Mouse (Mus musculus): ENCODE results near the gene Lipc.

The Lipc gene

DNA sequence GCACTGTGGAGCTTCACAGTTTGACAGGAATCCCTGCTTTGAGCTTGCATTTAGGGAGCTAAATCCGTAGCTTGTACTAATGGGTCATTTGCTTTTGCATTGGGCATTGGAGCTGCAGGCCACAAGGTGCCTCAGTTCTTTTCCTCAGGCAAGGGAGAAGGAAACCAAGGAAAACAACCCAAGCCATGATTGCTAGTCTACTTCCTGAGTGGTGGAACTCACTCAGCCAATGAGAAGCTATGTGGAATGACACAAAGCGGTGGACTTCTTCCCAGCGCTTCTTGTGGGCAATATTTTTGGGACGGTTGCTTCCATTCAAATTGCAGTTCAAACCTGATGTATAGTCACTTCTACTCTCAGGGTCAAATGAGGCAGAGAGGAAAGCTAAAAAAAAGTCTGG, at the start of gene Lipc:
Lipc (minus strand) TSS at position 101 of the 400 bp plus-strand sequence.
- no peak for DNase-seq

DNA sequence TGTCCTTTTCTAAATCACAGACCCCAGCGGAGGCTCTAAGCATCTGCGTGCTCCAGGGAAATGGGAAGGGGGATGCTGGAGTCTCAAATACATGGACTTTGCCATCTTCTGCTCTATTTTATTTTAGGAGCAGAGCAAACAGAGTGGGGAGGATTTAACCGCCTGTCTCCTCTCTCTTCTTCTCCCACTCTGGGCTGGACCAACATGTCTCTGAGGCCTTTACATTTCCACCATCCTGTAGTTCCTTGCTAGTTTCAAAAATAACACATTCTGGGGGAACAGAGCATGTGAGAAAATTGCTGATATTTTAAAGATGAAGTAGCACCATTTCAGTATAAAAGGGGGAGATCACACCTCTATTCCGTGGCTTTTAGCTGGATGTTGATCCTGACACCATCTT, 47.1 kb upstream of the Lipc start:
- no peak for DNase-seq

DNA sequence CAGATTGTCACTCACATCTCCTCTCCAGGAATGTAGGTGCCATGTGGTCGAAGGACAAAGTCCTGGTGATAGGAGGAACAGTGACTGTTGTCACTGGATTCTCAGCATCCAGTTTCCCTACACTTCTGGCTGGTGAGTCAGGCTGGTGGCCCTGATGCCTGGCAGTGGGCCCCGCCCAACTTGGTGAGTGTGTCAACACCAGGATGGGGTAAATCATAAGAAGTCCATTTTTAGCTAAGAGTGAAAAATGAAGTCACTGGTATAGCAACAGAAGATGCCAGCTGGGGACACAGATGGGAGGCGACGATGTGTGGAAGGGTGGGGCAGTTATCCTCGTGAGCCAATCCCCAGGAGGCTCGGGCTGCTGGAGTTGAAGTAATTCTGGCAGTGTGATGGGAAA, 46.7 kb upstream of the Lipc start:
- DNase-seq = no peak

DNA sequence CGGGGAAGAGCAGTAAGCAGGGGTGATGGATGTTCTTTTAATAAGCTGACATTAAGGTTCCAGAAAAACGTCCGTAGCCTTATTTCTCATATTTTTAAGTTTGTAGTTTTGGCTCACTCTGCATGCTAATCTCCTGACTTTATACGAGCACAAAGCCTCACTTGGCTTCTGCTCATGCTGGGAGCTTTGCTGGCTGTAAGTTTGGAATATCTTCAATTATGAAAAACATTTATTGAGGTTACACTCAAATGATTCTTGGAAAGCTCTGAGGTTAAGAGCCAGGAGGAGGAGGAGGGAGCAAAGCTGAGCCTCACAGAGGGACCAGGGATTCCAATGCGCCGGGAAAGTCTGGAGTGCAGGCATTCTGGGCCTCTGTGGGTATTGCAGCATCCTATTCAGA, 41.3 kb upstream of the Lipc start:
- peak; percentile 7 for DNase-seq

DNA sequence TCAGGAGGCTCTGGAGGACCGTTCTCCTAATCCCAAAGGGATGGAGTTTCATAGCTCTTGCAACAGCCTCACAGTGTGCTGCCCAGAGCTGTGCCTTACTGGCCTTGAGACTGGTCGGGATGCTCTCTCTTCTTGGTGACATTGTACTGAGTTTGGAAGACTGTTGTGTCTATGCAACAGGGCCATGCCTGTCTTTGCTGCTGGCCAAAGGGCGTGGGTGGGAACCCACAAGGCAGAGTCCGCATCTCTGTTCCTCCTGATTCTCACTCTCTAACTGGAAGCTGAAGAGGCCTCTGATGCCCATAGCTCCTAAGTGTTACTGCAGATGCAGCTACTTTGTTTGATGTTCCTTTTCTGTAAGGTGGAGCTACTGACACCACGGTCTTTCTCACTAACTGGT, 39.4 kb upstream of the Lipc start:
- DNase-seq = no peak

DNA sequence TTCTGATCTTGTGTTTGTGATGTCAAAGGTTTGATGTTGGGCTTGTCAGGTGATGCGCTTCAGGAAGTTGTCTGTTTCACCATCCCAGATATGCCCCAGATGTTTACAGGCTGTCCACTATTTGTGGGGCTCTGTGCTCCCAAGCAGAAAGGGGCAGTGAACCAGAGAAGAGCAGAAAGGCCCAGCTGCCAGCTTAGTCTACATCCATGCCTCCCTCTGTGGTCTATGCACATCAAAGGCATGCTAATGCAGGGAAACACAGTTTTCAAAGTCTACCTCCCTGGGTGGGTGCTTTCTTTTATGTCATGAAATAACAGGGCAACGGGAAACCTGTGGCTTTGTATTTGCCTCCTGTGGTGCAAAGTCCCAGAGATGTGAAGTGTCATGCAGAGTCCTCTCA, 35.2 kb upstream of the Lipc start:
- no peak for DNase-seq

DNA sequence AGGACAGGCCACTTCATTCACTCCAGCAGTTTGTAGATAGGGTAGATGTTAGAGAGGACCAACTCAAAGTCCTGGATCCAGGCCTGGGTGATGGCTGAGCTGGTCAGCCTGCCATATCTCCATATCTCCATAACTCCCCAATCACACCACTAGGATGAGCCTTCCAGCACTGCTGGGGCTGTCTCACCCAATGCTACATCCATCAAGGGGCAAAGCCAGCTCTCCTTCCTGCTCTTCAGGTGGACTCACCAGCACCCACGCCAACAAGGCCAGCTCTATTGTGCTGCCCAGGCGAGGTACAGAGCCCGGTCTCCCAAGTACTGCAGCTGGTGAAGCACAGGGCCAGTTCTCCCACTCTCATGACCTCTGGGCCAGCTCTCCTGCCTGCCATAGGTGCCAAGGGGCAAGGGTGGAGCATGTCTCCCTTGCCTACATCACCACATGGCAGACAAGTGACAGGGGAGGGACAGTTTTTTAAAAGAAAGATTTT, 31.0 kb upstream of the Lipc start:
- DNase-seq = no peak

DNA sequence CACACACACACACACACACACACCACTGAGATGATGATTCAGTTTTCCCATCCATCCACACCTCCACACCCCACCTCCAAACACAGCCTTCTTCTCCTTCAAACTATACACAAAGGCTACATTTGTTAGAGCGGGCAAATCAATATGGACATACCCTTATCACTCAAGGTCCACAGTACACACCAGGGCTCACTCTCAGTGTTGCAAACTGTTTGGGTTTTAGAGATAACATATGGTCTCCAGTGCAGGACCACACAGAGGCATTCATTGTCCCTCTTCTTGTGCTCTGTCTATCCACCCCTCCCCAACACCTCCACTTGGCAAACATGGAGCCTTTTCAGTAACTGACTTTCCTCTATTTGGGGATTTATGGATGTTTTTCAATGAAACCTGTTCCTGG, 29.7 kb upstream of the Lipc start:
- DNase-seq = no peak

DNA sequence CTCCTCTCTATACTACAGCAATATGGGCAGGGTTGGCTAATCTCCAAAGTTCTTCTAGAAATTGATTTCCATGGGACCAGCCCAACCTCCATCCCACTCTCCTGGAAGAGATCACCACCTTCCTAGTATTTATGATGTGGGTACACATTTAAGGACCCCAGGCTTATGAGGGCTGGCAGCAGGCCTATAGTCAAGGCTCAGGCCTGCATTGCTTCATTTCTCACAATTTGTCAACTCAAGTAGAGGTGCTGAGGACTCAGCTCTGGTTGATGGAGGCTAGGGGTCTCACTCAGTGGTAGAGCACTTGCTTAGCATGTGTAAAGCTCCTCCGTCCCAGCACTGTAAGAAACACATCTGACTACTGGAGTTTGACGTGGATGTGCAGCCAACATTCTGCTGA, 27.6 kb upstream of the Lipc start:
- DNase-seq = no peak

DNA sequence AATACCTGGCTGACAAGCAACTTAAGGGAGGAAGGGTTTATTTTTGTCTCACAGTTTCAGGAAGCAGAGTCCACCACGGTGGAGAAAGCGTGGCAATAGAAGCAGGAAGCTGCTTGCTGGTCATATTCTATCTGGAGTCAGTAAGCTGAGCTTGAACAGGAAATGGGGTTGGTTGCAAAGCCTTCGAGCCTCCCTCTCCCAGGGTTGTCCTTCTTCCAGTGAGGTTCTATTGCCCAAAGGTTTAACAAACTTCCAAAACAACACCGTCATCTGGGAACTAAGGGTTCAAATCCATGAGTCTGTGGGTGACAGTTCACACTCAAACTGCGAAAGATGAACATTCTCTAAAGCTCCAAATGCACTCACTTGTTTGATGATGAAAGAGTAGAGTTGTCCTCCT, 27.1 kb upstream of the Lipc start:
- no peak for DNase-seq

DNA sequence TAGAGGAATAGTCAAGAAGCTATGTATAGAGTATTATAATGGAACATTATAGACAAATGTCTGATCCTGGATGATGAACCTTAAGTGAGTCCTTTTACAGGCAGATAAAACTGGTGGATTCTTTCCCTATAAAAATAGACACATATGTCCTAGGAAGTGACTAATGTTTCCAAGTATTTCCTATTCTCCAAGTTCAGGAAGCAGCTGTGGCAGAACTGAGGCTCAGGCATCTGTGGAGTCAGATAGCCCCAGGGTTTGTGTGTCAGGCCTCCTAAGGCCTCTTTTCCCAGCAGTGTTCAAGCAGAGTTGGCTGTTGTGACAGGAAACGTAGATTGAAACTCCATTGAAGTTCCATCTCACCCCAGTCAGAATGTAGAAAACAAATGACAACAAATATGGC, 25.4 kb upstream of the Lipc start:
- DNase-seq = peak; percentile 43

DNA sequence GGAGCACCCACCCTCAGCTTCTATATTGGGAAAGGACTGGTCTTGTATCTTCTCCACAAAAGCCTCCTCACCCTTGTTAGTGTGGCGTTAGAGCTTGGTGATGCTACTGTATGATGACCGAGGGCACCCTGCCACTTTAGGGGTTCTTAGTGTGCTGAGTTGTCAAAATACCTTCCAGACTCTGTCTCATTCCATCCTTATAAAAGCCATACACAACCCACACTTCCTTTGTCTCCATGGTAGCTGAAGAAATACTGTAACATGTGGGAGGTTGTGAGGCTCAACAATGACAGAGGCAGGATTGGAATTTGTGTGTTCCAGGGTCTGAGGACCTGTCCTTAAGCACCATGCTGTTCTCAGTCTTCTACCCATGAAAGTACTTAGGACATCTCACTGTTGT, 23.9 kb upstream of the Lipc start:
- no peak for DNase-seq

DNA sequence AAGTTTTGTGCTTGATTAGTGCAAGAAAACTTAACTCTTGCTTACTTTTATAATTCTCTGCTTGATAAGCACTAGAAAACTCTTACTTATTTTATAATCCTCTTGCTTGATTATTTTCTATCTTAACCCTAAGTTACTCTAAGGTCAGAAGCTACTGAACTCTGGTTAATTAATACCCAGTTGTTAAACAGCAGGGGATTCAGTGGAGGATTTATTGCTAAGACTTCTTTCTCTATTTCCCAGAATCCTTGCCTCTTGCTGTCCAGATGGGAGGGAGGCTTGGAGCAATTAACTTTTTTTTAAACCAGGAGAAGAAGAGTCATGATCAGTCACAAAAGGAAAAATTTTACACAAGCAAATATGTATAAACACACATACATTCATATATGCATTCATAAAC, 21.3 kb upstream of the Lipc start:
- DNase-seq = no peak

DNA sequence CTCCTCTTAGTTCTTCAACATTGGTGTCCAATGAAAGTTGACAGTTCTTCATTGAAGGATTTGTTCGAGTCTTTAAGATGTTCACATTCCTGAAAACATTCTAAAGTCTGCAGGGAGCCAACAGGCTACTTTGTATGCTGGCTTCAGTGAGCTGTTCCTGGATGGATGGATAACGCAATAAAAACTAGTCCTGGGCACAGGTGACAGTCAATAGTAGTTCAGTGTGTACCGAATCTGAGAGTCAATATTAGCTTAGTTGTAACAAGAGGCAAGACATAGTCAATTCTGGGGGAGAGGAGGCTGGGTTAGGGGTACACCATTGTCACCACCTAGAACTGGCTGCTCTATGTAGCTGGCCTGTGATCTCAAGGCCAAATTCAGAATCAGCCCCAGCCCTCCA, 17.2 kb upstream of the Lipc start:
- DNase-seq = no peak

DNA sequence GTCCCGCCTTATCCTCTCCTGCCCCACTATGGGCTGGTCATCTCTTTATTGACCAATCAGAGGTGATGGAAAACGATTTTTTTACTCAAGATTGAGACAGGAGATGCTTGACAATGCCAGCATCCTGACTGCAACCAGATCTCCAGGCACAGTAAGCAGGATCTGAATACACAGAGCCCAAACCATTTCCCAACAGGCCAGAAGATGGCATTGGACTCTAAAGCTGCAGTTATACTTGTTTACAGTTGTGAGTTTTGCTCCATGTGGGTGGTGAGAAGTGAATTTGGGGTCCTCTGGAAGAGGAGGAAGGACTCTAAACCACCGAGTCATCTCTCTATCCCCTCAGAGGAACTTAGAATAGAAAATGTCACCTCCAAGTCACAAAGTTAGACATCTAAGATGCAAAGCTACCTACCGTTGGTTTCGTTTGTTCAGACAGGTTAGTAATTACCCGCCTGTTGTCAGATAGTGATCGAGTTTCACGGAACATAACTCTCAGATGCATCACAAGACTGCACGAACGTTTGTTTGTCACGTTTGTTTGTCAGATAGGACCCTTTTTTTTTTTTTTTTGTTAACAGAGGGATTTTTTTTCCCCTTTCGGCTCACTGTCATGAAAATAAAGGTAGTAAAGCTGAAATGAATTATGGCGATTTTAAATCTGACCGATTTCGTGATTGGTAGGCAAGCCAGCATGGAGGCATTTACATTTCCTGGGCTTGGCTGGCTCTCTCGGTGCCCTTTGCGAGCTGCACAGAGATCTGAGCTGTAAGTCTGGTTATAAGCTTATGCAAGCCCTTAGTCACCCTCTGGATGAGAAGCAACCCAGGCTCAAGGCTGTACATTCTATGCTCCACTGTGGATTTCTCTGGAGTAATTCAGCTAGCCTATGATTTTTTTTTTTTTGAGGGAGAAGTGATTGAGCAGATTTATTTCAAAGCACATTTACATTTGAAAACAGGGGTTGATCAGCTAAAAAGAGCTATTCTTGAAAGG, 14.3 kb upstream of the Lipc start:
- no peak for DNase-seq

DNA sequence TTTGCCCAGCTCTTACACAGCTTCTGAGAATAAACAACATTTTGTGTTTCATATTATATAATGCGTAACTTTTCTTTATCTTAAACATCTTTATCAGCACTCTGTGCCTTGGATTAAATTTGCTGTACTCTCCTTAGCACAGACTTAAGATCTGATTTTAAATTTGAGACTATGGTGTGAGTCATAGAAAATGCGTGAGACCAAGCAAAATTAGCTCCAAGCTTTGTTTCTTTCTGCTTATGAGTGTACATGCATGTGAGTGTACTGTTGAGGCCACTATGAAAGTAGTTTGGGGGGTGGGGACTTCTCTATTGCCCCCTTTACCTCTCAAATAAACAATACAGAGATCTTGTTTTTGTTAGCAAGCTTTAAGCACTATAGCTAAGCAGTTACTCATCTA, 13.4 kb upstream of the Lipc start:
- DNase-seq = no peak

DNA sequence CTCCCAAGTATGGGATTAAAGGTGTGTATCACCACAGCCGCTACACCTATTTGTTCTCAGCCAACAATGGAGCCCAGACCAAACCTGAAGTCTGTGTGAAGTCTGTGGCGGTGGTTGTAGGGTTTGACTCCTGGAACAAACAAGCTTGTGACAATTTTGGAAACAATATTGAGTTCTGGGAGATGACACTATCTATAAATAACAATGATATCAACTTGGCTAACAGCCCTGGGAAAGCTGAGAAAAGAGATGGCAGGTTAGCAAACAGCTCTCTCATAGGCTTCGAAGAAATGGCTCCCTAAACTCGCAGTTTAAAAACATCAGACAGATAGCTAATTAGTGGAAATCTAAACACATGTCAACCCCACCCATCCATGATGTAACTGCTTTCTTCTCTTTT, 13.0 kb upstream of the Lipc start:
- no peak for DNase-seq

DNA sequence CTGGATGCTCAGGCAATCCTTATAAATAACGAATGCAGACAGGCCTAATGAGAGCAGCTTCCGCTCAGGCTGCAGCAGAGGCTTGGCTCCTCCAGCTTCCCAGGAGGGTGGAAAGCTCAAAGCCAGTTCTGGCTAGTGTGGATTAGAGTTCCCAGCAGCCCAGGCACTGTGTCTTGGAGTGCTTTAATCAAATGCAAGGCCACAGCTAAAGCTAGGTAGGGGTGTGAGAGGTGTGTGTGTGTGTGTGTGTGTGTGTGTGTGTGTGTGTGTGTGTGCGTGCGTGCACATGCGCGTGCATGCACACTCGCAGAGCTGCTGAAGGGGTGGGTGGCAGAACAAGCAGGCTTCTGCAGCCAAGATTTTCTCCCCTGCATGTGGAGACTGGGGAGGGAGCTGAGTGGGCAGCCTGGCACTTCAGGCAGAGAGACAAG, 11.4 kb upstream of the Lipc start:
- DNase-seq = no peak

DNA sequence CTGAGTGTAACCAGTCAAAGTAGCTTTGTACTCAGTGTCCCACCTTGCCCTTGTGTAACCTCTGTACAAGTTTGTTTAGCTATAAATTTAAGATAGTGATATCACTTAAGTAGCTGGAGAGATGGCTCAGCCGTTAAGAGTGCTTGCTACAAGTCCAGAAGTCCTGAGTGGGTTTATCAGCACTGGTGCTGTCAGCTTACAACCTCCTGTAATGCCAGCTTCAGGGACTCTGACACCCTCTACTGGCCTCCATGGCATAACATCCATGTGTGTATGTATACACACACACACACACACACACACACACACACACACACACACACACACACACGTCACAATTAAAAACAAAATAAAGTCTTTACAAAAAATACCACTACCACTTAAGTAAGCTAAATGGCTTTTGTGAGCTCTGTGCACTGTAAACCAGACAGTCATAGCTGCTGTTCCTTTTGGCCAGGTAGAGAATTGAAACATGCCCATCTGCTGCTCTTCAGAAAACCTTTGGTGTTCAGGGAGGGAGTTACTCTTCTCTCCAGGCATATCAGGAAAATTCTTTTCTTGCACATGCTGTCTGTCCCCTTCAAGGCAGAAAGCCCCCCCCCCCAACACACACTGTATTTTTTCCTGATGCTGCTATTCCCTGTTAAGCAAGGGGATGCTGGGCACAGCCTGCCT, 10.9 kb upstream of the Lipc start:
- no peak for DNase-seq

DNA sequence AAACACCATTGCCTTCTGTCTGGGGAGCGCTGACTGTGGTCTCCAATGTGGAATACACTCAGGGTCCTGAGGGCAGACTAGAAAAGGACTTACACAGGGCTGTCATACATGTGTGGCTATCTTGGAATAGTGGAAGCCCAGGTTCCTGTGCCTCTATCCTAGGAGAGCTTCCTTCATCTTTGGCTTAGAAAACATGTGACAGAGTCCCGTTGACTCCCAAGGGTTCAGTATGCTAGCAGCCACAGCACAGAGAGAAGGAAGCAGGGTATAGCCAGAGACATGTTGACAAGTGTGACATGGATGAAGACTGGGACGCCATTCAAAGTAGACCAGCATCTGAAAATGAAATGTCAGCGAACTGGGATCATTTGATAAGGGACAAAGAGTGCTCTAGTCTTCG, 8.3 kb upstream of the Lipc start:
- DNase-seq = no peak

DNA sequence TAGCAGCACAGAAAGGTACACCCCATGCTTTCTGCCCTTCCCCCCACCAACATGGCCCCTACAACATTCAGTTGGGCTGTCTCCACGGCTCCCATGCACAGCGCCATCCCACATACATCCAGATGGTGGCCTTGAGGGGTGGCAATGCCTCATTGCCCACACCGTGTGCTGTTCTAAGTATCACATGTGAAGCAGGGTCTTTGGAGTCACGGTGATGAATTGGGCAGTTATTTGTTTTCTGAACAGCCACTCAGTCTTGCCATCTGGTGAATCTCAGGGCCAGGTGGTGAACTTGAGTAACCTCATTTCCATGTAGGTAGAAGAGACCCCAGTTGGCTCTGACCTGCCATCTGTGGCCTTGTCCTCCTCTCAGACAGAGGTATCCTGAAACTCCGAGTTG, 7.8 kb upstream of the Lipc start:
- DNase-seq = no peak

DNA sequence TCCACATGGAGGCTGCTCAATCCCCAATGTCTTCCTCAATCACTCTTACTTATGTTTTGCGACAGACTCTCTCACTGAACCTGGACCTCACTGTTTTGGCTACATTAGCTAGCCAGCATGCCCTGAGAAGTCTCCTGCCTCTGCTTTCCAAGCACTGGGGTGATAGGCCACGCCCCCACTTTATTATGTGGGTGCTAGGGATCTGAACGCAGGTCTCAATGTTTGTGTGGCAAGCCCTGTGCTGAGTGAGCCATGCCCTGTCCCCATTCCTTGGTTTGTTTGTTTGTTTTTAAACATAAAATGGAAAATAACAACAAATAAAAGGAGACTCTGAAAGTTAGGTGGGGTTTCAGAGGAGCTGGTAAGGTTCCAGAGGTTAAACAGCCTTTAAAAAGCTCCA, 7.4 kb upstream of the Lipc start:
- no peak for DNase-seq

DNA sequence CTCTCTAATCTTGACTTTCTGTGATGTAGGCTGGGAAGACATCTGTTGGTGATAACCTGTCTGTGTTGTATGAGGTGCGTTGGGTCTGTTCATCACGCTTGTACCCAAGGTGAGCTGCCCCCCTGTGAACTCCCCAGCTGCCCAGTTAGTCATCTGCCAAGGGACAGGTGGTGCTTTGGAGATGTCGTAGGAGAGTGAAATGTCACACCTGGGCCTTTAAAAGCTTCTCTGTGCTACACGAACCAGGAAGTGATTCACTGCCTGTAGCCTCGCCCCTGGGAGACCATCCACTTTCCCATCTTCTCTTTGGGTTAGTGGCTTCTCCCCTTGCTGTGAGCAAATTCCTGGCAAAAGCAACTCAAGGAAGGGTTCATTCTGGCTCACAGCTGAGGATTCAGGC, 6.4 kb upstream of the Lipc start:
- DNase-seq = no peak

DNA sequence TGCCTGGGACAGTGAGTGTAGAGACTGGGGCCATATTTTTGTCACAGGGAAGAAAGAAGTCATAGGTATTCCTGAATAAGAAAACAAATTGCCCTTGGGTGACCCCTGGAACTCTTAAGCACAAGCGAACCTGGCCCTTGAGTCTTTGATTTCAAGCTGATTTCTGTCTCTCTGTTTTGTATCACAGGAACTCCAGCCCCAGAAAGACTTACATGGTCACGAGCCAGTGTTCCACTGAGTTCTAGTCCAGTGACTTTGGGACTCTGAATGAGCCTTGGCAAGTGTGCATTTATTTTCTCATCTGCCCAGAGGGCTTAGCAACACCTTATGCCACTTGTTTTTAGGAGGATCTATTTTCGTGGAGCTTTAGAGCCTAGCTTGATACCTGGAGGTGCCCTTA, 5.7 kb upstream of the Lipc start:
- no peak for DNase-seq
